Mouse (Mus musculus) limb, embryonic 14.5 days (tissue): ENCODE measurements around the gene Ksr1. TPM values are rescaled to one million over a fixed set of nuclear protein-coding genes. Genes with fewer than 3 reads are reported as not detected.
A peak's percentile ranks its signal among the peaks of the same experiment; 100 is the strongest.

Experiments
- ATAC-seq: fragments of 200-750 bp; cut with Nextera tagmentation; 2 replicates; pipeline ENCODE4 v1.8.0; 2017; ENCODE audit warnings: low read depth, moderate number of reproducible peaks, moderate TSS enrichment; ENCODE audit not compliant: low FRiP score
- DNase-seq: peaks from one replicate; pipeline ENCODE4 v3.0.0-alpha.2; 2015; ENCODE audit warnings: low spot score
- H3K27ac ChIP-seq: fragments of 300-500 bp; sonication (generic); replicated peaks from 2 replicates; pipeline ENCODE4 v1.5.1; 2014; ENCODE audit warnings: low read depth, mild to moderate bottlenecking, low read length, moderate library complexity, mixed read lengths
- H3K27me3 ChIP-seq: fragments of 300-500 bp; sonication (generic); 2 replicates; pipeline ENCODE4 v1.6.1; 2014; ENCODE audit warnings: low read length, mixed read lengths; ENCODE audit not compliant: control insufficient read depth, insufficient read depth
- H3K36me3 ChIP-seq: fragments of 300-500 bp; sonication (generic); 2 replicates; pipeline ENCODE4 v1.6.1; 2014; ENCODE audit warnings: mild to moderate bottlenecking, low read length, moderate library complexity, mixed read lengths; ENCODE audit not compliant: control insufficient read depth, insufficient read depth
- H3K4me1 ChIP-seq: fragments of 300-500 bp; sonication (generic); 2 replicates; pipeline ENCODE4 v1.6.1; 2014; ENCODE audit warnings: antibody characterized with exemption, low read length, mixed read lengths; ENCODE audit not compliant: control insufficient read depth, insufficient read depth
- H3K4me2 ChIP-seq: fragments of 300-500 bp; sonication (generic); replicated peaks from 2 replicates; pipeline ENCODE4 v1.6.1; 2014; ENCODE audit warnings: low read depth, mild to moderate bottlenecking, low read length, moderate library complexity; ENCODE audit not compliant: severe bottlenecking
- H3K4me3 ChIP-seq: fragments of 300-500 bp; sonication (generic); replicated peaks from 2 replicates; pipeline ENCODE4 v1.5.1; 2014; ENCODE audit warnings: low read length
- H3K9ac ChIP-seq: fragments of 300-500 bp; sonication (generic); 2 replicates; pipeline ENCODE4 v1.6.1; 2014; ENCODE audit warnings: mild to moderate bottlenecking, low read depth, low read length, moderate library complexity; ENCODE audit not compliant: severe bottlenecking
- H3K9me3 ChIP-seq: fragments of 300-500 bp; sonication (generic); 2 replicates; pipeline ENCODE4 v1.6.1; 2016; ENCODE audit warnings: low read length; ENCODE audit not compliant: control insufficient read depth
- POLR2A ChIP-seq: fragments of 200-500 bp; IDR thresholded peaks from 2 replicates; pipeline ENCODE4 v1.8.0; 2012; ENCODE audit warnings: inconsistent platforms, mild to moderate bottlenecking, moderate library complexity, borderline replicate concordance; ENCODE audit not compliant: insufficient read depth, insufficient read length; ENCODE audit errors: extremely low read depth
- WGBS: fragments of 180-500 bp; shearing (Covaris S2); extraction: QIAGEN DNeasy Blood & Tissue Kit; methylation state at CpG from one replicate; pipeline ENCODE4 v1.1.7; 2014; 5-methylcytosine and 5-hydroxymethylcytosine counted together
- polyA plus RNA-seq, 2 experiments: library from polyadenylated mRNA; depleted of rRNA in 1 of 2; stranded (reverse) in 1 of 2; unstranded in 1 of 2; fragments of >200 nt; fragmentation: Nextera tagmentation in 1 of 2; extraction: Ambion mirVana in 1 of 2; gene quantifications; 2 replicates each; pipeline versions ENCODE4 v1.2.1 to v1.2.3; 2012 to 2014

The Ksr1 gene
- polyA plus RNA-seq, 2 experiments: 8.2 to 24.1 TPM

GRCm38 (mm10) chr11:79036324-79036723, 109.9 kb downstream of the Ksr1 start:
- H3K9ac ChIP-seq: no peak overlapping the region
- no peak overlapping the region for H3K27ac ChIP-seq
- no peak overlapping the region for H3K4me2 ChIP-seq
- H3K36me3 ChIP-seq: peaks cover 16% of the 10 kb centered on the region
- no peak overlapping the region for H3K4me3 ChIP-seq
- 0 out of 2 replicates have a peak, but pooled peaks cover 4% of the 10 kb centered on the region for H3K4me1 ChIP-seq
- 87% methylated on average over 13 of the region's 13 CpGs for WGBS
- no peak for DNase-seq
- TF ChIP-seq POLR2A: no peak
- ATAC-seq: 0 out of 2 replicates have a peak, but pooled peaks have one; percentile 20
- H3K9me3 ChIP-seq: no peaks in the 10 kb centered on the region
- no peaks in the 10 kb centered on the region for H3K27me3 ChIP-seq

- TF ChIP-seq POLR2A: no peak
- Histone ChIP-seq H3K9ac (no peak overlapping the region), H3K4me3 (no peak overlapping the region), H3K27ac (no peak overlapping the region), H3K36me3 (peaks cover 20% of the 10 kb centered on the region), H3K9me3 (no peaks in the 10 kb centered on the region), H3K4me1 (no peaks in the 10 kb centered on the region), H3K27me3 (no peaks in the 10 kb centered on the region), H3K4me2 (no peak overlapping the region)
- WGBS: 82% methylated on average over 11 of the region's 11 CpGs
- no peak for ATAC-seq
- DNase-seq: no peak
Observed at GRCm38 (mm10) chr11:79033636-79034035, 112.6 kb downstream of the Ksr1 start.

GRCm38 (mm10) chr11:79033021-79033420, 113.2 kb downstream of the Ksr1 start:
- Histone ChIP-seq H3K36me3 (peaks cover 21% of the 10 kb centered on the region), H3K4me3 (no peak overlapping the region), H3K4me1 (no peaks in the 10 kb centered on the region), H3K27me3 (no peaks in the 10 kb centered on the region), H3K27ac (no peak overlapping the region), H3K9me3 (no peaks in the 10 kb centered on the region), H3K4me2 (no peak overlapping the region), H3K9ac (no peak overlapping the region)
- WGBS: 82% methylated on average over 12 of the region's 12 CpGs
- no peak for ATAC-seq
- no peak for TF ChIP-seq POLR2A
- no peak for DNase-seq

- no peaks in the 10 kb centered on the region for H3K4me1 ChIP-seq
- no peaks in the 10 kb centered on the region for H3K9me3 ChIP-seq
- no peak overlapping the region for H3K4me2 ChIP-seq
- H3K9ac ChIP-seq: no peak overlapping the region
- ATAC-seq (no peak), DNase-seq (no peak)
- WGBS: 64% methylated on average over 5 of the region's 5 CpGs
- no peak for TF ChIP-seq POLR2A
- H3K4me3 ChIP-seq: no peak overlapping the region
- H3K27ac ChIP-seq: no peak overlapping the region
- no peaks in the 10 kb centered on the region for H3K27me3 ChIP-seq
- peaks cover 27% of the 10 kb centered on the region for H3K36me3 ChIP-seq
Observed at GRCm38 (mm10) chr11:79031452-79031746, 114.8 kb downstream of the Ksr1 start.

GRCm38 (mm10) chr11:79030570-79031451, 115.4 kb downstream of the Ksr1 start:
- Histone ChIP-seq H3K4me3 (no peak overlapping the region), H3K4me1 (no peaks in the 10 kb centered on the region), H3K27ac (no peak overlapping the region), H3K9ac (no peak overlapping the region), H3K9me3 (no peaks in the 10 kb centered on the region), H3K36me3 (peaks cover 28% of the 10 kb centered on the region), H3K27me3 (no peaks in the 10 kb centered on the region), H3K4me2 (no peak overlapping the region)
- TF ChIP-seq POLR2A: no peak
- ATAC-seq (no peak), DNase-seq (peak; percentile 75)
- 43% methylated on average over 19 of the region's 19 CpGs for WGBS

GRCm38 (mm10) chr11:79023751-79024150, 122.5 kb downstream of the Ksr1 start:
- TF ChIP-seq POLR2A: no peak
- DNase-seq (no peak), ATAC-seq (no peak)
- H3K4me1 ChIP-seq: peaks cover 10% of the 10 kb centered on the region
- H3K27me3 ChIP-seq: no peaks in the 10 kb centered on the region
- H3K9ac ChIP-seq: peak overlapping the region; percentile 45; the same call in 1 of the 2 replicates
- peak overlapping the region; percentile 13; the same call in 1 of the 2 replicates for H3K4me2 ChIP-seq
- no peaks in the 10 kb centered on the region for H3K9me3 ChIP-seq
- no peak overlapping the region for H3K4me3 ChIP-seq
- peaks cover 38% of the 10 kb centered on the region for H3K36me3 ChIP-seq
- 70% methylated on average over 6 of the region's 6 CpGs for WGBS
- no peak overlapping the region for H3K27ac ChIP-seq
